Mouse (Mus musculus) megakaryocyte progenitor cell, adult 5-6 weeks (primary cell): ENCODE measurements around the gene Gspt1. TPM values are rescaled to one million over a fixed set of nuclear protein-coding genes. Genes with fewer than 3 reads are reported as not detected.

Experiments
- ATAC-seq: replicated peaks from 2 replicates; pipeline ENCODE4 v1.8.0; 2016; ENCODE audit warnings: mild to moderate bottlenecking, moderate TSS enrichment, inconsistent platforms; ENCODE audit not compliant: poor library complexity
- total RNA-seq, 2 experiments: library from RNA; stranded (forward) in 1 of 2; stranded (reverse) in 1 of 2; fragments of 157-497, 149-512 nt in 1 of 2; fragments of 200-1000 nt in 1 of 2; gene quantifications; 2 replicates each; pipeline versions ENCODE4 v1.2.3 to v1.2.4; 2015 to 2017

The Gspt1 gene
- total RNA-seq, 2 experiments from 2014 or later, result 154 to 687 TPM

DNA sequence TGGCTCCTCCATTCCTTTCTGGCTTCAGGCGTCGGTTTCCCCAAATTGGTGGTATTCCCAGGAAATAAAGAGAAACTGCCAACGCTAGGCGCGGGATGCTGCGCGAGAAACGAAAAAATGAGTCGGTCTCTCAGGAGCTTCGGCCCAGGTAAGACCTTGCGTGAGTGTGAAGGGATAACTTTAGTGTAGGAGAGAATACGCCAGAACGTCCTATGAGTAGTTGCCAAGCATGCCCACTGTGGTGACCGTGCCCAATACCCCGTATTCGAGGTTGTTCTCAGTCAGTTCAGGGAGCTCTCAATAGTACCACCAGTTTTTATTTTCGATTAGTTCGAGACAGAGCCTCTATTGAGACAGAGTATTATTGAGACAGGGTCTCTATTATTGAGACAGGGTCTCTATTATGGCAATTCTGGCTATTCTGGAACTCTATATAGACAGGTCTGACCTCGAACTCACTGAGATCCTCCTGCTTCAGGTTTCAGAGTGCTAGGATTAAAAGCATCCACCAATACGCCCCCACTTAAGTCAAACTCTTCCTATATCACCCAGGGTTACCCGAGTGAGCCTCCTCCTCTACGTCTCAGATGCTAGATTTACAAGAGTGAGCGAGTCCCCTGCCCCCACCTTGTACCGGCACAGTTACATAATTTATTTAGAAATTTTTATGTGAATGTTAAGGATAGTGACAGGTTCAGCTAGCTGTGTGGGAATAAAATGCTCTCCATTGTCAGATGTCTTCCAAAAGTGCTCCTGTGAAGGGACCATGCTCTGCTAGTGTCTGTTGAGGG is 50.3 kb downstream of the Gspt1 start:
- ATAC-seq, result peak; percentile 35; the same call in 1 of the 2 replicates

DNA sequence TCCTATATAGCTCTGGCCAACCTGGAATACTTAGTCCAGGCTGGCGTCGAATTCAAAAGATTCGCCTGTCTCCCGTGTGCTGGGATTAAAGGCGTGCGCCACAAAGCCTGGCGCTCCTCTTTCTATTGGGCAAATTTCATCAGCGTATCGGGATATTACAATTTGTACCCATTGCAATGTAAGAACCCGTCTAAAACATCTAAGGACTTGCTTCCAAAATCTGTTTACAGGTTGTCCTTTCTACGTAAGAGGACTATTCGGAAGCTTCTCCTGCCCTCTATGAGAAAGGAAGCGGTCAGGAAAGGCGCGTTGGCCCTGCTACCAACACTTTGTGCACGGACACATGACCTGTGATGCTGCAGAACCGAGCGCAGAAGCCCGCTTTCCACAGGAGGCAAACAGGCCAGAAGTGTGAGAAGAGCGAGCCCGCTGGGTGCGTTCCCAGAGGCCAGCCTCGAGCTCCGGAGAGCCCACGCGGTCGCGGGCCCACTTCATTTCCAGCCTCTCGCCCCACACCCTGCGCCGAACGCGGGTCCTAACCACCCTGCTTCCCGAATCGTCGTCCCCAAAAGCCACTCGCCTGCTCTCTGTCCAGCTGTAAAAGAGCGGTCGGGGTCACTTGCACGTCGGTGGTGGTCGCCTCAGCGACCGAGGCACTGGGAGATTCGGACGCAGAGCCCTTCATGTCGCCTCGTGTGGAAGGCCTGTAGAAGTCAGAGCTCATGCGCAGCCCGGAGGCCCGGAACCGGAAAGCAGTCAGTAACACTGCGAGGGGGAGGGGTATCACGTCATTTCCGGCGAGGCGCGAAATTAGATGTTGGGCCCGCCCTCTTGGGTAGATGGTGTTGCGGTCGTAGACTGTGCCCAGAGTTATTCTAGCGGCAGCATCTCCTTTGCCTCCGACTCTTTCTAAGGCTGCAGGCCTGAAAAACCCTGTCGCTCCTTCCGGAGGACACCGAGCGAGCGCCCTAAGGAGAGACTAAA is 51.3 kb downstream of the Gspt1 start, which contains the start of gene Rsl1d1:
Rsl1d1 (minus strand) TSS at position 761 of the 984 bp plus-strand sequence.
- peak; percentile 94 for ATAC-seq

DNA sequence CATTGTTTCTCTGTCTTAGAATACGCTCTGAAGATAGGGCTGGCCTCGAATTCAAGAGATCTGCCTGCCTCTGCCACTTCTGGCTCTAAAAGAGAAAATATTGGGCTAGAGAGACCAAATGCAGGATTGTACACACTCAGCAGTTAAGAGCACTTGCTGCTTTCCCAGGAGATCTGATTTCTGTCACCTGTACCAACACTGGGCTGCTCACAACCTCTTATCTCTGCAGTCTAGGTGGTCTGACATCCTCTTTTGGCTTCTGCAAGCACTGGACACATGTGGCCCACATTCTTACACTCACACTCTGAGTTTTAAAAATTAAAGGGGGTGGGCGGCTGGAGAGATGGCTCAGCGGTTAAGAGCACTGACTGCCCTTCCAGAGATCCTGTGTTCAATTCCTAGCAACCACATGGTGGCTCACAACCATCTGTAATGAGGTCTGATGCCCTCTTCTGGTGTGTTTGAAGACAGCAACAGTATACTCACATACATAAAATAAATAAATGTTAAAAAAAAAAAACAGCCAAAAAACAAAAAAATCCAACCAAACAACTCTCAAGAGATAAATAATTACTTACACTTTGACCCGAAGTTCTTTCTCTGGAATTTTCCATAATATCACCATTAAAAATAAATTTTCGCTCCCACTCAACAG is 52.3 kb downstream of the Gspt1 start:
- no peak for ATAC-seq

DNA sequence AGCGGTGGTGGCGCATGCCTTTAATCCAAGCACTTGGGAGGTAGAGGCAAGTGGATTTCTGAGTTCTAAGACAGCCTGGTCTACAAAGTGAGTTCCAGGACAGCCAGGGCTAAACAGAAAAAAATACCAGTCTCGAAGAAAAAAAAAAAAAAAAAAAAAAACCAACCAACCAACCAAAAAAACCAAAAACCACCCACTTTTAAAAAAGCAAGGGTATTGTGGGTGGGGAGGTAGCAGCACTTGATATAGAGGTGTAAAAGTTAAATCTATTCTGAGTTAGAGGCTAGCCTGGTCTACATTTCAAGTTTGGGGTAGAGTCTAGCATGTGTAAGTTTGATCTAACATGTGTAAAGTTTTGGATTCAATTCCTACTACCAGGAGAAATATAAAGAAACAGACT is 53.9 kb downstream of the Gspt1 start:
- ATAC-seq, result no peak

DNA sequence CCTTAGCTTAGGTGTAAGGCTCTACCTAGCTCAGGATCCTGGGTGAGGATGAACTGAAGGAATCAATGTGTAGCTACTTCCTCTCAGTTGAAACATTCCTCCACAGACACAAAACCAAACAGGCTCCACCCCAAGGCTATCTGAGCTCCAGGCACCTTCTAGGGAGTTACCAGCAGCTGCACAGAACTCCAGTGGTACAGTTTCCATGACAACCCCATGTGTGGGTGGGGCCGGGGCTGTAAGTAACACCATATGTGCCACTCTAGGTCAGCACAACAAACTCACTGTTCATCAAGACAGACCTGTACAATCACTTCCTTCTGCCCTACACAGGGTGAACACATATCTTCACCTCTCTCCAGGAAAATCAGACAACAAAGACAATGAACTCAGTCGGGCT is 55.7 kb downstream of the Gspt1 start:
- peak; percentile 20; the same call in 1 of the 2 replicates for ATAC-seq

DNA sequence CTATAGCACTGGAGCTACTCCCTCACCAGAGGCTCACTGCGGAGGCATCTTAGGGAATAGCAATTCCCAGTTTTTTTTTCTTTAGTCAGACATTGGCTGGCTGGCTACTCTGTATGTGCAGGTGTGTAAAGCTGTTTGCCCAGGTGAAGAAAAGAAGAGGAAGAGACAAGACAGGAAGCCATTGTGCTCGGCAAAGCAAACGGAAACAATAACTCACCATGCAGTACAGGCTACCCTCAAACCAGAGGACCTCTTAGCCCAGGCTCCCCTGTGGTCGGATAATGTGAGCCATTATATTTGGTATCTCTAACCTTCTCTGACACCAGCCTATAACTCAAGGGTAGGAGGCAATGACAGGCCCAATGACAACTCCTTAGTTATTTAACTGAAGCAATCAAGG is 57.1 kb downstream of the Gspt1 start:
- ATAC-seq, result no peak

DNA sequence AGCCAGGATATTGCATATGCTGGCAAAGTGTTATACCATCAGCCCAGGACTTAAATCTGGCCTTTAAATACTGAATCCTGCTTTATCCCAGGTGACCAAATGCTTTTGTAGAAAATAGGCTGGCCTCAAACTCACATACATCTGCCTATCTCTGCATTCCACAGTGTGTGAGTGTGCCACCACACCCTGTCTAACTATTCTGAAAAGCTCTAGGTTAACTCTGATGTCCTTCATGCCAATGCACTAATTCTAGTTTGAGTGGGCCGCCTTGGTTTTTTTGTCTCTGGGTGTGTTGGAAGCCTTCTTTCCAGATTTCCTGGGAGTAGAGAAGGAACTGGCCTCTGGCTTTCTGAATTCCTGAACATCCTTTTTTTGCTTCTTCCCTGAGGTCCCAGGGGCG is 60.9 kb downstream of the Gspt1 start:
- ATAC-seq, result no peak

DNA sequence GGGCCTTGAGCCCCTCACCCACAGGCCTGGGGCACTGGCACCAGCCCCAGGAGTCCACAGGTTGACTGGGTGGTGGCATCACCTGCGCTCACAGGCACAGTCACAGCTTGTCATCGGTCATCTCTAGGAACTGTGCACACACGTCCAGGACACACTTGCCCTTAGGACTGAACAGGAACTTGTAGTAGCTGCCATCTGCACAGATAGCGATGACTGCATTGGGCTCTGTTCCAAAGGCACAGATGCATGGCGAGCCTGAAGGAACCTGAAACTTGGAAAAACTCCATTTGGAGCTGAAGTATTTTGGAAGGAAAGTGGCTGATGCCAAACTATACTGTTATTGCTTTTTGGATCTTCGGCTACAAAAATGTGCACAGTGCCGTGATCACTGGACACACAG is 64.0 kb downstream of the Gspt1 start:
- no peak for ATAC-seq

DNA sequence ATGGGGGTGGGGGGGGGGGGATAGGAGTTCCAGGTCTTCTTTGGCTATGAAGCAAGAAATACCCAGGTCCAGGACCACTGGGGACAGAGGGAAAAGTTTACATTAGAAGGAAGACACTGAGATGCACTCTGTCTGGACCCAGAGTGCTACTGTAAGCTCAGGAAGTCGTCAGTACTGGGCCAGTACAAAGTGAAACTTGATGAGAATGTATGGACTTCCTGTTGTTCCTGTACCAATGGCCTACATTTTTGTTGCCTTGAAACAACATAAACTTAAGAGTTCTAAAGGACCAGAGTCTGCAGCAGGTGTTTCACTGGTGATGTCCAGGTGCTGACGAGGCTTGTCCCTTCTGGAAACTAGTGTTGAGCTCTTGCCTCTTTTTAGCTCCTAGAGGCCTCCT is 76.7 kb downstream of the Gspt1 start:
- no peak for ATAC-seq

DNA sequence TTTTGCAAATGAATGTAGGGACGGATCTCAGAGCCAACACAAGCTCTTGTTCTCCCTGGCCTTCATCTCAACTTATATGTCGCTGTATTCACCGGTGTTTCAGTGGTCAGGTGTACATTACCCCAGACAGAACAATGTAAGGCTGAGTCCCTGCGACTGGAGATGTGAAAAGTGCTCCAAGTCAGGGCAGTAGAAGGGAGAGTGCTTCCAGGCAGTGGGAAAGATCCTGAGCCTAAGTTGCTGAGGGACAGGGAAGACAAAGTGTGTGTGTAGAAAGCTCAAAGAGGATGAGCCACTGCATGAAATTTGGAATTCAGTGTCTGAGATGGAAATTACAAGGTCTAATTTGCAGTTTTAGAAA is 77.3 kb downstream of the Gspt1 start:
- no peak for ATAC-seq

DNA sequence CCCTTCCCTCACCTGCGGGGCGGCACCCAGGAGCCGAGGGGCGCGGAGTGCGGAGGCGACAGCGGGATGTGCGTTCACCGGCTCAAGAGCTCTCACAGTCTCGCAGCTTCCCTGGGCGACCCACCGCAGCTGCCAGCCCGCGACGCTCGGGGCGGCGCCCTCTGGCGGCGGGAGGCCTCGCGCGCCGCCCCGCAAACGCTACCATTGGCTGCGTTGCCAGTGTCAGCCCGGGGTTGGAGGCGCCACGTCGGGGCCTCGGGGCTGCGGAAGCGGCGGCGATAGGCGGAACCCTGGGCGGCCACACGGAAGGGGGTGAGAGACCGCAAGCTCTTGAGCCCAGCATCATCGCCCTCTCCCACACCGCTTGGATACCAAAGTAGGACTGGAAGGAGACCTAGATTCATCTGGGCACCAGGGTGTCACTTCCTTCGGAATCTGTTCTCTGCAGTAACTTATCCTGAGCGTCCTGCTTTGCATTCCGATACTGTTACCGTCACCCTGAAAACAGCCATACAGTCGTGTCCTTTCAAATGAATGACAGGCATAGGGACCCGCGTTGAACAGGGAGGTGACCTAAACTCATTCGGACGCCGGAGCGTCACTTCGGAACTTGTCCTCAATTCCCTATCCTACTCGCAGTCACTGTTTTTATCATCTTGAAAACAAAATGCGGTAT is 77.8 kb downstream of the Gspt1 start, which contains the start of gene Zc3h7a:
Zc3h7a (minus strand) TSS at position 186 of the 676 bp plus-strand sequence.
- ATAC-seq, result peak; percentile 85

DNA sequence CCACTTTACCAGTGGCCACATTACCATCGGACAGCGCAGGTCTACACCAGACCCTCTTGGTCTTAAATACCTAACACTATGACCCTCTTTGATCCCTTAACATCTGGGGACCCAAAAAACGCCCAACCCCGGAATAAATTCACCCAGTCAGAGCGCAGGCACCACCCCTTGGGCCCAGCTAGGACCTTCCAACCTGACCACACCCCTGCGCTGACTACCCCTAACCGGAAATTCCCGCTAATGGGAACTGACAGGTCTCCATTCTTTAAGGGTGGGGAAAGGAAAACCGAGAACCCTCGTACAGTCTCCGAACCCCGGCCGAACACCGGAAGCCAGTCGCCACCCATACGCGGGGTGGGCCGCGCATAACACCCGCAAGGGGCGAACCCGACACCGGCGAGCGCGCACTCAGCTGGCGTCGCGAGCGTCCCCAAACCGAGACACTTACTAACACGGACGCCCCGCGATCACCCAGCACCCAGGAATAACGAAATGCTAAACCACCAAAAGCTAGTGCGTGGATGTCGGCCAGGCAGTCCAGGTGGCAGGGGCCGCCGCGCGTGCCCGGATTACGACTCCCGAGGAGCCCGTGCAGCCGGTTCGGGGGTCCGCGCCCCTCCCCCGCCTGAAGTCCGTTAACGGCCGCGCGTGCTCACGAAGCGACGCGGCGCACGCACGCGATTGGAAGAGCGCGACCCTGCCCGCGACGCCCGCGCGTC is 78.5 kb downstream of the Gspt1 start:
- peak; percentile 40 for ATAC-seq

DNA sequence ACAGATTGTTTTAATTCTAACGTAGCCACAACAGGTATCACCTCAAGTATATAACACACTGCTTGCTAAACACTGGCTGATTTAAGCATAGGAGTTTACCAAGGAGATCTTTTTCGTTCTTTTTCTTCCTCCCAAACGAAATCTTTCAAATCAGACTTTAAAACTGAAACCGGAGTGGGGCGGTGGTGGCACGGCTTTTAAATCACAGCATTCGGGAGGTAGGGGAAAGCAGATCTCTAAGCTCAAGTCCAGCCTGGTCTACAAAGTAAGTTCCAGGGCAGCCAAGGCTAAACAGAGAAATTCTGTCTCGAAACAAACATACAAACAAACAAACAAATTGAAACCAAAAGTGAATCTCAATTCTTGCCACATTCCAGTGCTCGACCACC is 79.0 kb downstream of the Gspt1 start:
- no peak for ATAC-seq

DNA sequence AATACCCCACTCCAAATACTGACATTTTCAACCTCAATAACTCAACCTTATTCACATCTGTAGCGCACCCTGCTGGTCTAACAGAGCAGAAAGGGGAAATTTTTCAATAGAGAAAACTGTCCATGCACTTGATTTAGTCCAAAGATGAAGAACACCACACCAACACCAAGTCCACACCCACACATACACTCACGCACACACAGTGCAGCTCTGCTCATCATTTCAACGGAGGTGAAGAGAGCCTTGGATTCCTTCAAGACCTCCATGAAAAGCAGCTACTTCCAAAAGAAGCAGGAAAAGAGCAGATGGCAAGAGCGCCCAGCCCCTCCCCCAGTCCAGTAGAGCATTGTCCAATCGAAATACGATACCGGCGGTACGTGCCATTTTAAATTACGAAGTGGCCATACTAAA is 79.4 kb downstream of the Gspt1 start:
- ATAC-seq, result peak; percentile 40

DNA sequence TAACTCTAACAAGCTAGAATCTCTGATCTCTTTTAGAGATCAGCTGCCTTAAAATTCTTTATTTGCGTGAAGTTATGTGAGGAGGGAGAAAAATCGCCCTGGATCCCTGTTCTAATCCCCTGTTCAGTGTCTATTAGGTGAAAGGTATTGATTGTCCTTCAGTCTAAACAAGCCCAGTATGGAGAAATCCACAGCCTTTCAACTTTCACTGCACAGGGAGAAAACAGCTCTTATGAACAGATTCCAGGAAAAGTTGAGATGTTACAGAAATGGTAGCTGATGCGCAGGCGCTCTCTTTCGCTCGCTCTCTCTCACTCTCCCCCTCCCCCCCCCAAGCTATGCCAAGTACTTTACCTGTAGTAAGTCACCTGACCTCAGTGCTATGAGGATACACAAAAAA is 82.4 kb downstream of the Gspt1 start:
- no peak for ATAC-seq

Other genes starting within 250 kb of the Gspt1 start
- 0.59 and 2.1 TPM in 2 replicates for gene Snn, start 193.4 kb downstream of the Gspt1 start, total RNA-seq (2015)
- 1.2 and 2.7 TPM in 2 replicates for gene Snn, start 193.4 kb downstream of the Gspt1 start, total RNA-seq (2017)
- 31.8 and 35.0 TPM in 2 replicates for gene Litaf, start 188.2 kb downstream of the Gspt1 start, total RNA-seq (2015)
- 20.7 and 25.8 TPM in 2 replicates for gene Litaf, start 188.2 kb downstream of the Gspt1 start, total RNA-seq (2017)
- gene Txndc11, start 119.7 kb downstream of the Gspt1 start, total RNA-seq (2015), result 50.0 and 55.9 TPM in 2 replicates
- 36.1 and 39.0 TPM in 2 replicates for gene Txndc11, start 119.7 kb downstream of the Gspt1 start, total RNA-seq (2017)
- gene Zc3h7a, start 77.9 kb downstream of the Gspt1 start, total RNA-seq (2015), result 156 and 188 TPM in 2 replicates
- gene Zc3h7a, start 77.9 kb downstream of the Gspt1 start, total RNA-seq (2017), result 214 and 269 TPM in 2 replicates
- gene Rsl1d1, start 51.0 kb downstream of the Gspt1 start, total RNA-seq (2015), result 297 and 301 TPM in 2 replicates
- 270 and 301 TPM in 2 replicates for gene Rsl1d1, start 51.0 kb downstream of the Gspt1 start, total RNA-seq (2017)
- gene Tnfrsf17, start 59.5 kb upstream of the Gspt1 start, total RNA-seq (2015), result not detected in 2 replicates
- not detected in 2 replicates for gene Tnfrsf17, start 59.5 kb upstream of the Gspt1 start, total RNA-seq (2017)
- gene Snx29, start 68.6 kb upstream of the Gspt1 start, total RNA-seq (2015), result 6.6 and 8.6 TPM in 2 replicates
- gene Snx29, start 68.6 kb upstream of the Gspt1 start, total RNA-seq (2017), result 5.3 and 8.0 TPM in 2 replicates